Mouse (Mus musculus) erythroblast, embryonic 14.5 days (primary cell): ENCODE data around the gene Gpr12. TPM values are rescaled to one million over a fixed set of nuclear protein-coding genes. Genes with fewer than 3 reads are reported as not detected.
"Not testable (repeated sequence)": the region's sequence is repeated elsewhere in the genome, so short reads cannot be mapped to it uniquely, and the experiment has no call there.

Experiments
- H3K27me3 ChIP-seq: 2 replicates; pipeline ENCODE4 v1.6.1; 2012; ENCODE audit warnings: inconsistent platforms; ENCODE audit not compliant: control insufficient read depth
- H3K36me3 ChIP-seq: 2 replicates; pipeline ENCODE4 v1.6.1; 2012; ENCODE audit warnings: mild to moderate bottlenecking, inconsistent platforms; ENCODE audit not compliant: control insufficient read depth
- H3K4me1 ChIP-seq: 2 replicates; pipeline ENCODE4 v1.6.1; 2012; ENCODE audit warnings: inconsistent platforms; ENCODE audit not compliant: control insufficient read depth
- H3K4me3 ChIP-seq: replicated peaks from 2 replicates; pipeline ENCODE3; 2012; ENCODE audit warnings: moderate library complexity, mild to moderate bottlenecking, inconsistent platforms
- H3K9me3 ChIP-seq: 2 replicates; pipeline ENCODE4 v1.6.1; 2012; ENCODE audit warnings: low read length, inconsistent platforms, mixed read lengths; ENCODE audit not compliant: control insufficient read depth
- GATA1 ChIP-seq: IDR thresholded peaks from 2 replicates; pipeline ENCODE4 v1.6.1; 2012; ENCODE audit warnings: low read length, inconsistent platforms, mixed read lengths
- TAL1 ChIP-seq: IDR thresholded peaks from 3 replicates; pipeline ENCODE4 v1.6.1; 2012; ENCODE audit warnings: low read length, inconsistent platforms, mixed read lengths
- polyA plus RNA-seq: library from polyadenylated mRNA; stranded (reverse); fragments of >175 nt; gene quantifications from 2 replicates; pipeline ENCODE4 v1.2.3, GENCODE M21; 2012

Gene Gpr12
- polyA plus RNA-seq, 1 experiment: not detected

- no peak for TF ChIP-seq TAL1
- TF ChIP-seq GATA1: no peak
- H3K36me3 ChIP-seq: no peaks in the 10 kb centered on the region
- H3K9me3 ChIP-seq: no peaks in the 10 kb centered on the region
- no peaks in the 10 kb centered on the region for H3K4me1 ChIP-seq
- no peak overlapping the region for H3K4me3 ChIP-seq
- peaks cover 3% of the 10 kb centered on the region; the same call in 1 of the 2 replicates for H3K27me3 ChIP-seq
Observed at GRCm38 (mm10) chr5:146591636-146592035, 6.6 kb upstream of the Gpr12 start.

- Histone ChIP-seq H3K4me3 (no peak overlapping the region), H3K36me3 (no peaks in the 10 kb centered on the region), H3K9me3 (no peaks in the 10 kb centered on the region), H3K27me3 (peaks cover 7% of the 10 kb centered on the region; the same call in 1 of the 2 replicates), H3K4me1 (no peaks in the 10 kb centered on the region)
- TF ChIP-seq TAL1: no peak
- no peak for TF ChIP-seq GATA1
Observed at GRCm38 (mm10) chr5:146590987-146591386, 5.9 kb upstream of the Gpr12 start.

- H3K4me3 ChIP-seq: no peak overlapping the region
Observed at GRCm38 (mm10) chr5:146586357-146587070, 1.5 kb upstream of the Gpr12 start.

GRCm38 (mm10) chr5:146585307-146585651 is 240 bp upstream of the Gpr12 start:
- peaks cover 37% of the 10 kb centered on the region for H3K27me3 ChIP-seq
- no peaks in the 10 kb centered on the region for H3K36me3 ChIP-seq
- TF ChIP-seq GATA1 (no peak), TAL1 (no peak)
- H3K9me3 ChIP-seq: no peaks in the 10 kb centered on the region
- H3K4me1 ChIP-seq: no peaks in the 10 kb centered on the region
- no peak overlapping the region for H3K4me3 ChIP-seq

More at GRCm38 (mm10) chr5:146586357-146587070, 1.5 kb upstream of the Gpr12 start:
- TF ChIP-seq TAL1 (no peak), GATA1 (no peak)
- Histone ChIP-seq H3K9me3 (no peaks in the 10 kb centered on the region), H3K4me1 (no peaks in the 10 kb centered on the region), H3K27me3 (peaks cover 37% of the 10 kb centered on the region), H3K36me3 (no peaks in the 10 kb centered on the region)

GRCm38 (mm10) chr5:146584156-146584477 is 922 bp downstream of the Gpr12 start:
- Histone ChIP-seq H3K9me3 (no peaks in the 10 kb centered on the region), H3K36me3 (no peaks in the 10 kb centered on the region), H3K4me3 (no peak overlapping the region), H3K4me1 (no peaks in the 10 kb centered on the region), H3K27me3 (peaks cover 37% of the 10 kb centered on the region)
- TF ChIP-seq GATA1 (no peak), TAL1 (no peak)

- Histone ChIP-seq H3K4me3 (no peak overlapping the region), H3K4me1 (no peaks in the 10 kb centered on the region), H3K27me3 (no peaks in the 10 kb centered on the region)
Observed at GRCm38 (mm10) chr5:146576668-146577067, 8.4 kb downstream of the Gpr12 start.

GRCm38 (mm10) chr5:146572735-146573042 is 12.3 kb downstream of the Gpr12 start:
- not testable (repeated sequence) for H3K36me3 ChIP-seq, H3K27me3 ChIP-seq, H3K9me3 ChIP-seq, H3K4me3 ChIP-seq, H3K4me1 ChIP-seq

More at GRCm38 (mm10) chr5:146576668-146577067, 8.4 kb downstream of the Gpr12 start:
- no peak for TF ChIP-seq TAL1
- TF ChIP-seq GATA1: no peak
- Histone ChIP-seq H3K9me3 (peaks cover 5% of the 10 kb centered on the region; the same call in 1 of the 2 replicates), H3K36me3 (no peaks in the 10 kb centered on the region)

- not testable (repeated sequence) for H3K9me3 ChIP-seq, H3K4me3 ChIP-seq, H3K36me3 ChIP-seq, H3K4me1 ChIP-seq, H3K27me3 ChIP-seq
Observed at GRCm38 (mm10) chr5:146571830-146572734, 13.0 kb downstream of the Gpr12 start.

GRCm38 (mm10) chr5:146570179-146570578 is 14.9 kb downstream of the Gpr12 start:
- not testable (repeated sequence) for H3K36me3 ChIP-seq, H3K9me3 ChIP-seq, H3K4me1 ChIP-seq, H3K27me3 ChIP-seq, H3K4me3 ChIP-seq

- Histone ChIP-seq H3K36me3 (no peaks in the 10 kb centered on the region), H3K4me1 (no peaks in the 10 kb centered on the region)
- no peak for TF ChIP-seq GATA1
- no peak for TF ChIP-seq TAL1
Observed at GRCm38 (mm10) chr5:146567054-146567453, 18.0 kb downstream of the Gpr12 start.

More at GRCm38 (mm10) chr5:146567054-146567453, 18.0 kb downstream of the Gpr12 start:
- no peak overlapping the region for H3K4me3 ChIP-seq
- H3K9me3 ChIP-seq: no peaks in the 10 kb centered on the region
- no peaks in the 10 kb centered on the region for H3K27me3 ChIP-seq
